Mouse (Mus musculus): Measurements from ENCODE around the gene Relb. TPM values are rescaled to one million over a fixed set of nuclear protein-coding genes. Genes with fewer than 3 reads are reported as not detected.
A peak's percentile ranks its signal among the peaks of the same experiment; 100 is the strongest.
"Not testable (repeated sequence)": the region's sequence is repeated elsewhere in the genome, so short reads cannot be mapped to it uniquely, and the experiment has no call there.

The Relb gene
- polyA plus RNA-seq, 1 experiment = 144 TPM

DNA sequence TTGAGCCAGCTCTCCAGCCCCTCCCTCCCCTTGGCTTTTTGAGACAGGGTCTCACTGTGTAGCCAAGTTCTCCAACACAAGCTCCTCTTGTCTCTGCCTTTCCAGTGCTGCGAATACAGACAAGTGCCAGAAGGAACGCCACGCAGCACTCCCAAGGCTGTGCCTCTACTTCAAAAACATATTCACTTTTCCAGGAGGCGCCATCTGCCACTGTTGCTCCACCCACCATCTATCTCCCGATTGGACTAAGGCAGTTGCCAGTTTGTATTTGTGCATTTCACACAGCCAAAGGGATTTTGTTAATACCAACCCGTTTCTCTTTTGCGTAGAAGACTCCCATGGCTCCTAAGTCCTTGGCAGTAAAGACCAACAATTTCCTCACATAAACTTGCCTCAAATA lies 8.4 kb downstream of the Relb start:
- peaks cover 32% of the 10 kb centered on the region for H3K36me3 ChIP-seq (ENCODE audit: control insufficient read depth, insufficient read depth, low read length)
- H3K4me3 ChIP-seq (ENCODE audit: low read depth, low read length) = no peak overlapping the region
- WGBS = 85% methylated on average over 7 of the region's 7 CpGs
- H3K27ac ChIP-seq (ENCODE audit: insufficient read depth, low read depth, low read length) = no peak overlapping the region
- no peaks in the 10 kb centered on the region for H3K27me3 ChIP-seq (ENCODE audit: control insufficient read depth, insufficient read depth, low read length)
- TF ChIP-seq CTCF (IDR thresholded peaks at IDR 0.05; ENCODE audit: extremely low read depth, insufficient read length, insufficient replicate concordance, low read depth, low read length) = no peak
- TF ChIP-seq POLR2A (IDR thresholded peaks at IDR 0.05; ENCODE audit: low read depth, low read length) = no peak
- H3K4me1 ChIP-seq (ENCODE audit: control insufficient read depth, insufficient read depth, insufficient read length, low read length) = peaks cover 30% of the 10 kb centered on the region

DNA sequence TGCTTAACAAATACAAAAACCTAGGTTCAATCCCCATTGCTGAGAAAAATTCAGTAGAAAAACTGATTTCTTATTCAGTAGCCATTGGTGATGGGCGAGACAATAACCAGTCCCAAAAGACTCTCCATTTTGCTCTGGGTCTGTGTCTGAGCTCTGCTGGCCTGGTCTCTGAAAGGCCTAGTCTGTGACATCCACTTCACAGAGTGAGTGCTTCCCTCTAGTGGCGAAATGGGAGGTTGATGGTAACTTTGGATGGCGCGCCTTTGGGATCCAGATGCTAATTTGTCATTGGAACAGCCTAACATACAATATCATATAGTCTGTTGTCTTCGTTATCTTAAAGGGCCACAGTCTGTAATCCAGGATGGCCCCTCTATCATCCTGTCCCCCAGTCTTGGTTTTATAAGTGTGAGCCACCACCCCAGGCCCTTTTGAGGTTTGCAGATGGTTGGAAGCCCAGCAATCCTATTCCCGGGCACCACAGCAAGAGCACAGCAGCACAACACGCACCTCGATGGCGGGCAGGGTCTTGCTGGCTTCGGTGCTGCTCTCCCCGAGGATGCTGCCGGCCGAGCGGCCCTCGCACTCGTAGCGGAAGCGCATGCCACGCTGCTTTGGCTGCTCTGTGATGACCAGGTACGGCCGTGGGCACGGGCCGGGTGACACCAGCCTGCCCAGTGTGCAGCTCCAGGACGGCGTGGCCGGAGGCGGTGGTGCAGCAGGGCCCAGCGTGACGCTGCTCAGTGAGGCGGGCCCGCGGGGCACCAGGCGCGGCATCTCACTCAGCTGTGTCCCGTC lies 10.0 kb downstream of the Relb start:
- no peaks in the 10 kb centered on the region for H3K27me3 ChIP-seq (ENCODE audit: control insufficient read depth, insufficient read depth, low read length)
- peak overlapping the region; percentile 4; the same call in 1 of the 2 replicates for H3K4me3 ChIP-seq (ENCODE audit: low read depth, low read length)
- TF ChIP-seq CTCF (IDR thresholded peaks at IDR 0.05; ENCODE audit: extremely low read depth, insufficient read length, insufficient replicate concordance, low read depth, low read length) (peak; percentile 81; the same call in 1 of the 2 replicates), POLR2A (IDR thresholded peaks at IDR 0.05; ENCODE audit: low read depth, low read length) (no peak)
- WGBS = 40% methylated on average over 35 of the region's 35 CpGs
- H3K27ac ChIP-seq (ENCODE audit: insufficient read depth, low read depth, low read length) = no peak overlapping the region
- H3K4me1 ChIP-seq (ENCODE audit: control insufficient read depth, insufficient read depth, insufficient read length, low read length) = peaks cover 37% of the 10 kb centered on the region
- H3K36me3 ChIP-seq (ENCODE audit: control insufficient read depth, insufficient read depth, low read length) = peaks cover 46% of the 10 kb centered on the region

DNA sequence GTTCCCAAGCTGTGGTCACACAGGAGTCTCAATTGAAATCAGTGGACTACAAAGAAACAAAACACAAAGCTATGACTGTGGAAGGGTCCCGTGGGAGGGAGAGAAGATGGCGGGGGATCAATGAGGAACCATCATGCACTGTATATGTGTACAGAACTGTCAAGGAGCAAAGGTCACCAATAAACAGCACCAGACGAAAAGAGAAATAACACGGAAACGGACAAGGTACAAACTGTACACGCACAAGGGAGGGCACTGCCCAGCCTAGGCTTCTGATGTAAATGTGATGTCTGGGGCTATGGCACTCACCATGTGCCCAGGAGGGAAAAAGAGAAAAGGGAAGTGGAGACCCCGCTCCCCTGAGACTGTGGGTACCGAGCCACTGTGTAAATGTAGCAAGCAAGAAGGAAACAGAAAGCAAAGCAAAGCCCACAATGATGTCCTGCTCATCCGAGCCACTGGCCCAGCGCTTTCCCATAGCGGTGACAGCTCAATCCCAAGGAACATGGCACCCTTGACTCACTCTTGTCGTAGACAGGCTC lies 14.1 kb downstream of the Relb start:
- H3K27me3 ChIP-seq (ENCODE audit: control insufficient read depth, insufficient read depth, low read length) = no peaks in the 10 kb centered on the region
- peaks cover 72% of the 10 kb centered on the region for H3K36me3 ChIP-seq (ENCODE audit: control insufficient read depth, insufficient read depth, low read length)
- peak overlapping the region; percentile 91 for H3K27ac ChIP-seq (ENCODE audit: insufficient read depth, low read depth, low read length)
- H3K4me3 ChIP-seq (ENCODE audit: low read depth, low read length) = no peak overlapping the region
- peaks cover 25% of the 10 kb centered on the region for H3K4me1 ChIP-seq (ENCODE audit: control insufficient read depth, insufficient read depth, insufficient read length, low read length)
- TF ChIP-seq CTCF (IDR thresholded peaks at IDR 0.05; ENCODE audit: extremely low read depth, insufficient read length, insufficient replicate concordance, low read depth, low read length) (no peak), POLR2A (IDR thresholded peaks at IDR 0.05; ENCODE audit: low read depth, low read length) (no peak)
- WGBS = 43% methylated on average over 12 of the region's 12 CpGs

DNA sequence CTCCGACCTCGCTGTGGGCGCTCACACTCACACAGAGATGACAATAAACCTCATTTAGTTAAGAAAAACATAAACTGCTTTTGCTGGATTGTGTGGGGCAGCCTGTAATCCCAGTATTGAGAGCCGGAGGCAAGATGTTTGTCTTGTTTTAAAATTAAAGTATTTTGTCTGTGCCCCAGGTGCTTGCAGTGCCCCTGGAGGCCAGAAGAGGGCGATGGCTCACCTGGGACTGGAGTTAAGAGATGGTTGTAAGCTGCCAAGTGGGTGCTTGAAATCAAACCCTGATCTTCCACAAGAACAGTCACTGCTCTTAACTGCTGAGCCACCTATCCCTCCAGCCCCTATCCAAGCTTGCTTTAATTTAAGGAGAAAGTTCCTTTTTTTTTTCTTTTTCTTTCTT lies 18.3 kb downstream of the Relb start:
- H3K4me3 ChIP-seq (ENCODE audit: low read depth, low read length) = no peak overlapping the region
- TF ChIP-seq CTCF (IDR thresholded peaks at IDR 0.05; ENCODE audit: extremely low read depth, insufficient read length, insufficient replicate concordance, low read depth, low read length) (peak; percentile 37; the same call in 1 of the 2 replicates), POLR2A (IDR thresholded peaks at IDR 0.05; ENCODE audit: low read depth, low read length) (no peak)

DNA sequence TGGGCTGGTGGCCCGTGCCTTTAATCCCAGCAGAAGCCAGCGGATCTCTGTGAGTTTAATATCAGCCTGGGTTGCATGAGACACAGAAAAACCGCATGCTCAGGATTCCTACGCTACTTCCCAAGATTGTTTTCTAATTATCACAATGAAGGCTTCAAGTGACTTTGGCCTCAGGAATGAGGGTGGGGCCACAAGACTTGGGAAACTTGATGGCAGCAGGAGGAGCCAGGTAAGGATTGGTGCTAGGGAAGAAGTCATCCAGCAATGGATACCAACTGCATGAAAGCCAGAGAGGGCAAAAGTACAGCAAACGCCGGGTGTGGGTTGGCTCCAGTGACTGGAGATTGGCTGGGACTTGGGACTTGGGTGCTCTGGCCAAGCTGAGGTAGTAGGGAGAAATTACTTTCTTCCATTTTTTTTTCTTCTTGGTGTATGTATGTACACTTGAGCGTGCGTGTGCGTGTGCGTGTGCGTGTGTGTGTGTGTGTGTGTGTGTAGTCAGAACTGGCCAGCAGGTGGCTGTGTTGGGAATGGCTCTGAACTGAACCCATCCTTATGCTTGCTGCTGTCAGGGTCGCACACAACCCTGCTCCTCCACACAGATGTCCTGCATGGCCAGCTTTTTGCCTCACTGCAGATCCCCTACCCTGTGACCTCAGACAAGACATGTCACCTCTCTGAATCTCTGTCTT lies 19.5 kb downstream of the Relb start:
- peaks cover 49% of the 10 kb centered on the region for H3K36me3 ChIP-seq (ENCODE audit: control insufficient read depth, insufficient read depth, low read length)
- H3K4me3 ChIP-seq (ENCODE audit: low read depth, low read length) = no peak overlapping the region
- TF ChIP-seq CTCF (IDR thresholded peaks at IDR 0.05; ENCODE audit: extremely low read depth, insufficient read length, insufficient replicate concordance, low read depth, low read length) = no peak
- TF ChIP-seq POLR2A (IDR thresholded peaks at IDR 0.05; ENCODE audit: low read depth, low read length) = no peak
- peak overlapping the region; percentile 97 for H3K27ac ChIP-seq (ENCODE audit: insufficient read depth, low read depth, low read length)
- WGBS = 65% methylated on average over 12 of the region's 12 CpGs
- H3K27me3 ChIP-seq (ENCODE audit: control insufficient read depth, insufficient read depth, low read length) = no peaks in the 10 kb centered on the region
- peaks cover 18% of the 10 kb centered on the region for H3K4me1 ChIP-seq (ENCODE audit: control insufficient read depth, insufficient read depth, insufficient read length, low read length)

More for the DNA sequence above, 18.3 kb downstream of the Relb start:
- no peaks in the 10 kb centered on the region for H3K27me3 ChIP-seq (ENCODE audit: control insufficient read depth, insufficient read depth, low read length)
- H3K36me3 ChIP-seq (ENCODE audit: control insufficient read depth, insufficient read depth, low read length) = peaks cover 58% of the 10 kb centered on the region
- H3K27ac ChIP-seq (ENCODE audit: insufficient read depth, low read depth, low read length) = peak overlapping the region; percentile 97
- H3K4me1 ChIP-seq (ENCODE audit: control insufficient read depth, insufficient read depth, insufficient read length, low read length) = peaks cover 24% of the 10 kb centered on the region
- WGBS = 80% methylated on average over 5 of the region's 5 CpGs

DNA sequence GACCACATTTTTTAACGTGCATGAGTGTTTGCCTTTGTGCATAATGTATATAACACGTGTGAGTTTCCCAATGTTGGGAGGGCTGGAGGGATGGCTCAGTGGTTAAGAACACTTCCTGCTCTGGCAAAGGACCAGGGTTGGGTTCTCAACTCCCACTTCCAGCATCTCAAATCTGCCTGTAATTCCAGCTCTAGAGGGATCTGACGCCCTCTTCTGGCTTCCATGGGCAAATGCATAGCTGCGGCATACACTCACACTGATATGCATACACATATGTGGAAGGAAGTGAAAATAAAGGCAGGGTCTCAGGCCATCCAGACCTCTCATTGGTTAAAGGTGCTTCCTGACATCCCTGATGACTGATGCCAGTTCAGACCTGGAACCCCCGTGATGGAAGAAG lies 21.9 kb downstream of the Relb start:
- Histone ChIP-seq H3K36me3 (ENCODE audit: control insufficient read depth, insufficient read depth, low read length) (peaks cover 31% of the 10 kb centered on the region), H3K27me3 (ENCODE audit: control insufficient read depth, insufficient read depth, low read length) (no peaks in the 10 kb centered on the region), H3K4me1 (ENCODE audit: control insufficient read depth, insufficient read depth, insufficient read length, low read length) (peaks cover 18% of the 10 kb centered on the region), H3K27ac (ENCODE audit: insufficient read depth, low read depth, low read length) (no peak overlapping the region), H3K4me3 (ENCODE audit: low read depth, low read length) (no peak overlapping the region)
- WGBS = 83% methylated on average over 5 of the region's 5 CpGs
- TF ChIP-seq CTCF (IDR thresholded peaks at IDR 0.05; ENCODE audit: extremely low read depth, insufficient read length, insufficient replicate concordance, low read depth, low read length) (no peak), POLR2A (IDR thresholded peaks at IDR 0.05; ENCODE audit: low read depth, low read length) (no peak)

DNA sequence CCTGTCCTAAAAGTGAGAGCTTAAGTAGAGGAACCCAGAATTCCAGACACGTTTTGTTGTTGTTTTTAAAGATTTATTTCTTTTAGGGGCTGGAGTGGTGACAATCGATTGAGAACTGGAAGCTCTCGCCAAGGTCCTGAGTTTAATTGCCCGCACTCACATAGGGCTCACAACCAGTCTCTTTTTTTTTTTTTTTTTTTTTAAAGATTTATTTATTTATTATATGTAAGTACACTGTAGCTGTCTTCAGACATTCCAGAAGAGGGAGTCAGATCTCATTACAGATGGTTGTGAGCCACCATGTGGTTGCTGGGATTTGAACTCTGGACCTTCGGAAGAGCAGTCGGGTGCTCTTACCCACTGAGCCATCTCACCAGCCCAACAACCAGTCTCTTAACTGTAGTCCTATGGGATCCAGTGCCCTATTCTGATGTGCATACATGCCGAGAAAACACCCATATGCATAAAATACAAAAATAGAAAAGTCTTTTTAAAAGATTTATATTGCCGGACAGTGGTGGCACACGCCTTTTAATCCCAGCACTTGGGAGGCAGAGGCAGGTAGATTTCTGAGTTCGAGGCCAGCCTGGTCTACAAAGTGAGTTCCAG lies 24.5 kb downstream of the Relb start:
- Histone ChIP-seq H3K36me3 (ENCODE audit: control insufficient read depth, insufficient read depth, low read length) (peaks cover 24% of the 10 kb centered on the region), H3K4me3 (ENCODE audit: low read depth, low read length) (peak overlapping the region; percentile 86), H3K4me1 (ENCODE audit: control insufficient read depth, insufficient read depth, insufficient read length, low read length) (peaks cover 22% of the 10 kb centered on the region)
- not testable (repeated sequence) for H3K27me3 ChIP-seq (ENCODE audit: control insufficient read depth, insufficient read depth, low read length); H3K27ac ChIP-seq (ENCODE audit: insufficient read depth, low read depth, low read length)
- WGBS = 53% methylated on average over 10 of the region's 10 CpGs
